Mouse (Mus musculus) cerebellum, postnatal 10 days (tissue): ENCODE results near the gene Zfp398.

ENCODE experiments used
- DNase-seq, 2 experiments: peaks; one replicate each; pipeline ENCODE4 v3.0.0; 2021; ENCODE audit warnings: mixed read lengths in 2 of 2

Gene Zfp398

DNA sequence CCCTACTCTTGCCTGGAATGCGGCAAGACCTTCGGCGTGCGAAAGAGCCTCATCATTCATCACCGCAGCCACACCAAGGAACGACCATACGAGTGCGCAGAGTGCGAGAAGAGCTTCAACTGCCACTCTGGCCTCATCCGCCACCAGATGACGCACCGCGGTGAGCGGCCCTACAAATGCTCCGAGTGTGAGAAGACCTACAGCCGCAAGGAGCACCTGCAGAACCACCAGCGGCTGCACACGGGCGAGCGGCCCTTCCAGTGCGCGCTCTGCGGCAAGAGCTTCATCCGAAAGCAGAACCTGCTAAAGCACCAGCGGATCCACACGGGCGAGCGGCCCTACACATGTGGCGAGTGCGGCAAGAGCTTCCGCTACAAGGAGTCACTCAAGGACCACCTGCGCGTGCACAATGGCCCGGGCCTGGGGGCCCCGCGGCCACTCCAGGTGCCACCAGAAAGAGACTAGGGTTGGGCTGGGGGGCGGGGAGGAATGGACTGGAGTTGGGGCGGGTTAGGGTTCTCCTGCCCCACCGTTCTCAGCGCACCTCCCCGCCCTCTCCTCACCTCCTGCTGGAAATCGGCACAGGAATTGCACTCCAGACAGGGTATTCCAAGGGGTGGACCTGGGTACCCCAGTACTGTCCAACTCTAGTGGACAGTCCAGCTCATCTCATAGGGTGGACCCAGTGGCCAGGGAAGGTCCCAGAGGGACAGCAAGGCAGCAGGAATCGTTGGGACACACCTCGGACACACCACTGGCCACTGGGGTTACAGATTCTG is 69.6 kb downstream of the Zfp398 start:
- no peak for DNase-seq

DNA sequence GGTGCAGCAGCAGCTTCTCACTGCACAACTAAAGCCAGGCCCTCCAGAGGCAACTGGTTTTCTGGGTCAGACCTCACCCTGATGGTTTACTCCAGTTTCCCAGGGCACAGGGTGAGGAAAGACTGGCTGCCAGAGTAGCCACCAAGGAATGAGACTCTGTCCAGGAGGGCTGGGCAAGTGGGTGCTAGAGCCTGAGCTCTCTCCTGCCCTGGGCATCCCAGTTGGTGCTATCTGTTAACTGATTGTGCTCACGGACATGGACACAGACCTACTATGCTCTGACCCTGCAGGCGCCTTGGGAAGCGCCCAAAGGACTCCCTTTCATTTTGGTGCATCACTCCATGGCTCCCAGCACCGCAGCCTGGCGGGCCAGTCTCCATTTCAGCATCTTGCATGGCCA is 70.9 kb downstream of the Zfp398 start:
- DNase-seq = no peak

DNA sequence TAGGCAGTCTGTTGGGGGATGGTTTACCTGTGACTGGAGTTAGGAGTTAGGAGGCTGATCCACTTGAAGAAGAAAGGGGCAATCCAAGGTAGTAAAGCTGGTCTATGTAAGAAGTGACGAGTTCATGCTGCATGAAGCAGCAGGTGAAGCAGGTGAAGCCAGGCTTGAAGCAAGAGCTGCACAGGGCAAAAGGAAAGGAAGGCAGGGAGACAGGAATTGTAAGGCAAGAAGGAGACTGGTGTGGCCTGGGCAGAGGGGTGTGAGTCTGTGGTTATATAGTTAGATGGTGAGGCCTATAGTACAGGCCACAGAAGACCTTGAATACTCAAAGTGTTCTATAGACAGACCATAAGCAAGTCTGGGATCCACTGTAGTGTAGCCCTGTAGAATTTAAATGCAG is 73.5 kb downstream of the Zfp398 start:
- no peak for DNase-seq

GRCm38 (mm10) chr6:47911650-47912049 is 76.2 kb downstream of the Zfp398 start:
- no peak for DNase-seq

DNA sequence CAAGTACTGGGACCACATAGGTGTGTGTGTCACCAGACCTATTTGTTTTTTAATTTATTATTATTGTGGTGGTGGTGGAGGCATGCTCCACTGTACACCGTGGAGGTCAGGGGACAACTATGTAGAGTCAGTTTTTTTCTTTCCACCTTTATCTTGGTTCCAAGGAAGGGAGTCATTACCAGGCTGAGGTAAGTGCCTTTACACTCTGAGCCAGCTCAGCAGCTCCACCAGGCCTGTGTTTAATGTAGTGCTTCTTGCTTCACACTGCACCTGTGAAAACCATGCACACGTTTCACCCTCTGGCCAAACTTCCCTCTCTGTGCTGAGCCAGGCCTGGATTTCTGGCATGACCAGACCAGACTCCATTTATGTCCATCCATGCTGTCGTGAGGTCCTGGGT is 77.5 kb downstream of the Zfp398 start:
- no peak for DNase-seq

DNA sequence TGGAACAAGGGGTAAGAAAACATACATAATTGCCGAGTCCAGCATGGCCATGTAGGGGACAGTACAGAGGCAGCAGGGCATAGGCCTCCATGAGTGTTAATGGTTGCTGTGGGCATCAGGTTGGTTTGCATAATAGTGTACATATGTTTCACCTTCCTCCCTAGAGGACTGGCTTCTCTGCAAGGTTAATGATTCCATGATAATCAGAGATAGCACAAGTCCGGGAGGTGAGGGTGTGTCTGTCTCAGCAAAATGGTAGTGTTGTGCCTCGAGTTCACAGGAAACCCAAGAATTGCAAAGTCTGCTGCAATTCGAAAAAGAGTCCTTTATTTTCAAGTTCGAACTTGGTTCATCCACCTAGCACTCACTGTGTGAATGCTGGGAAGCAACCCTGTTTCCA is 81.6 kb downstream of the Zfp398 start:
- no peak for DNase-seq

- DNase-seq = no peak
Measured at GRCm38 (mm10) chr6:47918768-47919274, 83.4 kb downstream of the Zfp398 start.

GRCm38 (mm10) chr6:47919646-47920446 is 84.4 kb downstream of the Zfp398 start:
- no peak for DNase-seq

GRCm38 (mm10) chr6:47920447-47921340 is 85.2 kb downstream of the Zfp398 start, which contains the start of gene Zfp212:
Gene Zfp212, plus strand, starts transcription at chr6:47920476.
- peak; percentile 92 to 94 for DNase-seq
